Mouse (Mus musculus) neural tube, embryonic 15.5 days (tissue): ENCODE measurements around the gene Grin3b. TPM values are rescaled to one million over a fixed set of nuclear protein-coding genes. Genes with fewer than 3 reads are reported as not detected.
"Not testable (repeated sequence)": the region's sequence is repeated elsewhere in the genome, so short reads cannot be mapped to it uniquely, and the experiment has no call there.

ENCODE experiments used
- ATAC-seq: fragments of 200-750 bp; cut with Nextera tagmentation; 2 replicates; pipeline ENCODE4 v1.8.0; 2017; ENCODE audit warnings: mild to moderate bottlenecking, moderate TSS enrichment, moderate library complexity; ENCODE audit not compliant: low FRiP score
- H3K27ac ChIP-seq: fragments of 300-500 bp; sonication (generic); replicated peaks from 2 replicates; pipeline ENCODE4 v1.5.1; 2015; ENCODE audit warnings: mild to moderate bottlenecking, inconsistent platforms
- H3K27me3 ChIP-seq: fragments of 300-500 bp; sonication (generic); replicated peaks from 2 replicates; pipeline ENCODE4 v1.6.1; 2015; ENCODE audit warnings: inconsistent platforms
- H3K36me3 ChIP-seq: fragments of 300-500 bp; sonication (generic); 2 replicates; pipeline ENCODE4 v1.6.1; 2015; ENCODE audit warnings: inconsistent platforms
- H3K4me1 ChIP-seq: fragments of 300-500 bp; sonication (generic); 2 replicates; pipeline ENCODE4 v1.6.1; 2015; ENCODE audit warnings: inconsistent platforms
- H3K4me2 ChIP-seq: fragments of 300-500 bp; sonication (generic); 2 replicates; pipeline ENCODE4 v1.6.1; 2015; ENCODE audit warnings: inconsistent platforms, mild to moderate bottlenecking, moderate library complexity
- H3K4me3 ChIP-seq: fragments of 300-500 bp; sonication (generic); replicated peaks from 2 replicates; pipeline ENCODE4 v1.5.1; 2015; ENCODE audit warnings: mild to moderate bottlenecking, inconsistent platforms
- H3K9ac ChIP-seq: fragments of 300-500 bp; sonication (generic); replicated peaks from 2 replicates; pipeline ENCODE4 v1.6.1; 2015; ENCODE audit warnings: mild to moderate bottlenecking, inconsistent platforms
- H3K9me3 ChIP-seq: fragments of 300-500 bp; sonication (generic); replicated peaks from 2 replicates; pipeline ENCODE4 v1.6.1; 2016; ENCODE audit warnings: inconsistent platforms
- WGBS: fragments of 180-500 bp; shearing (Covaris S2); methylation state at CpG from one replicate; pipeline ENCODE4 v1.1.7; 2015; ENCODE audit warnings: mixed read lengths; 5-methylcytosine and 5-hydroxymethylcytosine counted together
- polyA plus RNA-seq: library from polyadenylated mRNA; unstranded; fragments of >200 nt; fragmentation: Nextera tagmentation; extraction: Ambion mirVana; gene quantifications from 2 replicates; pipeline ENCODE4 v1.2.1, GENCODE M21; 2015

Grin3b gene
- polyA plus RNA-seq, 1 experiment from 2014 or later = 0.32 TPM

GRCm38 (mm10) chr10:79956643-79957154 is 13.8 kb upstream of the Grin3b start:
- 25% methylated on average over 4 of the region's 4 CpGs for WGBS
- H3K9ac ChIP-seq = no peak overlapping the region
- peaks cover 14% of the 10 kb centered on the region for H3K36me3 ChIP-seq
- ATAC-seq = no peak
- no peaks in the 10 kb centered on the region; the same call in 1 of the 2 replicates for H3K27me3 ChIP-seq
- H3K9me3 ChIP-seq = no peaks in the 10 kb centered on the region
- H3K4me2 ChIP-seq = no peak overlapping the region
- no peak overlapping the region for H3K4me3 ChIP-seq
- no peak overlapping the region for H3K27ac ChIP-seq
- peaks cover 15% of the 10 kb centered on the region for H3K4me1 ChIP-seq

- no peak overlapping the region for H3K4me3 ChIP-seq
- H3K9me3 ChIP-seq = no peaks in the 10 kb centered on the region
- 4% methylated on average over 21 of the region's 21 CpGs for WGBS
- H3K27me3 ChIP-seq = no peaks in the 10 kb centered on the region; the same call in 1 of the 2 replicates
- no peak for ATAC-seq
- peaks cover 15% of the 10 kb centered on the region for H3K4me1 ChIP-seq
- peak overlapping the region; percentile 20; the same call in 1 of the 2 replicates for H3K9ac ChIP-seq
- peaks cover 16% of the 10 kb centered on the region for H3K36me3 ChIP-seq
- no peak overlapping the region for H3K27ac ChIP-seq
- peak overlapping the region; percentile 33 for H3K4me2 ChIP-seq
Observed at GRCm38 (mm10) chr10:79958140-79958816, 12.2 kb upstream of the Grin3b start.

DNA sequence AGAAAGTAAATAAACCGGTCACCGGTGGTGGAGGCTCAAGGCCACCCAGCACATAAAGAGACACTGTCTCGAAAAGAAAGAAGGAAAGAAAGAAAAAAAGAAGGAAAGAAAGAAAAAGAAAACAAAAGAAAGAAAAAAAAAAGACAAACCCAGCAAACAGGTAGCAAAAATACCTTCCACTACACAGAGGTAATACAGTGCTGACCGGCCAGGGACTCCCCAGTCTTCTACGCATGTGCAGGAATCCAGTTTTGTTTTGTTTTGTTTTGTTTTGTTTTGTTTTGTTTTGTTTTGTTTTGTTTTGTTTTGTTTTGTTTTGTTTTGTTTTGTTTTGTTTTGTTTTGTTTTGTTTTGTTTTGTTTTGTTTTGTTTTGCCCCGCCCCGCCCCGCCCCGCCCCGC is 11.1 kb upstream of the Grin3b start:
- H3K4me2 ChIP-seq = peak overlapping the region; percentile 86
- H3K4me3 ChIP-seq = peak overlapping the region; percentile 97
- H3K9ac ChIP-seq, H3K27me3 ChIP-seq, H3K27ac ChIP-seq, ATAC-seq, H3K9me3 ChIP-seq: not testable (repeated sequence)
- WGBS = 33% methylated on average over 10 of the region's 10 CpGs
- H3K4me1 ChIP-seq = peaks cover 15% of the 10 kb centered on the region
- peaks cover 26% of the 10 kb centered on the region for H3K36me3 ChIP-seq

GRCm38 (mm10) chr10:79959847-79960601 is 10.5 kb upstream of the Grin3b start, which contains the start of gene Wdr18:
Gene Wdr18, plus strand, starts transcription at chr10:79960152.
- WGBS = under 1% methylated on average over 61 of the region's 61 CpGs
- Histone ChIP-seq H3K9me3 (no peaks in the 10 kb centered on the region), H3K36me3 (peaks cover 31% of the 10 kb centered on the region), H3K27ac (peak within 1 kb of the TSS; percentile 85), H3K27me3 (no peaks in the 10 kb centered on the region; the same call in 1 of the 2 replicates), H3K4me1 (peaks cover 15% of the 10 kb centered on the region), H3K4me2 (peak within 1 kb of the TSS; percentile 86), H3K4me3 (peak within 1 kb of the TSS; percentile 97), H3K9ac (peak within 1 kb of the TSS; percentile 85)
- ATAC-seq = peak; percentile 96

GRCm38 (mm10) chr10:79960671-79961294 is 9.7 kb upstream of the Grin3b start:
- 18% methylated on average over 10 of the region's 10 CpGs for WGBS
- peaks cover 15% of the 10 kb centered on the region for H3K4me1 ChIP-seq
- peak overlapping the region; percentile 85; the same call in 1 of the 2 replicates for H3K27ac ChIP-seq
- peak overlapping the region; percentile 86 for H3K4me2 ChIP-seq
- H3K9ac ChIP-seq = peak overlapping the region; percentile 85
- no peak; the same call in 1 of the 2 replicates for ATAC-seq
- peaks cover 39% of the 10 kb centered on the region for H3K36me3 ChIP-seq
- H3K4me3 ChIP-seq = peak overlapping the region; percentile 97
- H3K27me3 ChIP-seq = no peaks in the 10 kb centered on the region; the same call in 1 of the 2 replicates
- H3K9me3 ChIP-seq = no peaks in the 10 kb centered on the region

DNA sequence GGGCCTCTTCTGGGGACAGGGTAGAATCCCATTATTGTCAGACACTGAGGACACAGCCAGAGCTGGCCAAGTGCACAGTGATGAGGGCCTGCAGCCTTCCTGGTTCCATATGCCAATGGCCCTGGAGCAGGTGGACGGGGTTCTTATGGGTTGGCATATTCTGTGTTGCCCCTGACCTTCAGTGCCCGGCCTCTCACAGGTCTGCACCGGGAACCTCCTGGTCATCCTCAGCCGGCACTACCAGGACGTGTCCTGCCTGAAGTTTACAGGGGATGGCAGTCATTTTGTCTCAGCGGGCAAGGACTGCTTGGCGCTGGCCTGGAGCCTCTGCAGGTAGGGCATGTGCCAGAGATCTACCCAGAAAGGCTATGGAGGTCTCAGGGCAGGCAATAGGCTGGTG is 5.8 kb upstream of the Grin3b start:
- no peak overlapping the region for H3K4me2 ChIP-seq
- H3K9me3 ChIP-seq = no peaks in the 10 kb centered on the region
- ATAC-seq = no peak
- H3K4me1 ChIP-seq = peaks cover 11% of the 10 kb centered on the region
- H3K9ac ChIP-seq = no peak overlapping the region
- H3K4me3 ChIP-seq = no peak overlapping the region
- peaks cover 15% of the 10 kb centered on the region for H3K27me3 ChIP-seq
- 97% methylated on average over 7 of the region's 7 CpGs for WGBS
- no peak overlapping the region for H3K27ac ChIP-seq
- peaks cover 66% of the 10 kb centered on the region for H3K36me3 ChIP-seq

DNA sequence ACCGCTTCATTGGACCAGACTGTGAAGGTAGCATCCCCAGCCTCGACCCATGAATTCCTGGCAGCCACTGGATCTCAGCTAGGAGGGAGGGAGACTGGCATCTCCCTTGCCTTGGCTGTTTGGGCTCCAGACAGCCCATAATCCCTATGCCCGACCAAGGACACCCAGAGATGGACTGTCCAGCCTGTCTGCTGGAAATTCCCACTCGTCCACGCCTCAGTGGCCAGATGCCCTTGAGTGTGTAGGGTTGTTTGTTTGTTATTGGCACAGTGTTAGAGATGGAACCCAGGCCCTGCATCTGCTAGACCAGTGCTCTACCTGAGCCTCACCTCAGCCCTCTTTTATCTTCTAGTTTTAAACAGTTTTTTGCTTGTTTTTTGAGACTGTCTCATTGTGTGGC is 5.2 kb upstream of the Grin3b start:
- Histone ChIP-seq H3K9me3 (no peaks in the 10 kb centered on the region), H3K27me3 (peaks cover 20% of the 10 kb centered on the region), H3K4me3 (no peak overlapping the region), H3K27ac (no peak overlapping the region), H3K36me3 (peaks cover 66% of the 10 kb centered on the region), H3K4me1 (peaks cover 11% of the 10 kb centered on the region), H3K9ac (no peak overlapping the region), H3K4me2 (no peak overlapping the region)
- no peak for ATAC-seq
- 93% methylated on average over 5 of the region's 5 CpGs for WGBS

DNA sequence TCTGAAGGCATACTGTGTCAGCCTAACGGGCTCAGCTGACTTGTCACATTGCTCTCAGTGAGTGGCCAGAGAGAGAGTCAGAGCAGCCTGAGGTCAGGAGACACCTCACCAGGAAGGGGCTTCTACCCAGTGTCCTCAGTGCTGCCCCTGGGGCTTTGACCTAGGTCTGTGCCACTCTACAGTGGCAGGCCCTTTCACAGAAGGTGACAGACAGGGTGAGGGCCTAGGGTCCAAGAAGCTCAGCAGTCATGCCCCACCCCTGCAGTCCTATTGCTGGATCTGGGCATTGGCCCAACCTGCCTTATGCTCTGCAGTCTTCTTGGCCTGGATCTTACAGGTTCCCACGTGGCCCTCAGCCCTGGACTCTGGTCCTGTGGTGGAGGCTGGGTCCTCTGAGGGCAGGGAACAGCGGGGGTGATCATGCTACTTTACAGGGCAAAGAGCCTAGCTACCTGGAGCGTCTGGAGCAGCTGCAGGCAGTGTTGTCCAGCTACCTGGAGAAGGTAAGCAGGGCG is 3.6 kb upstream of the Grin3b start:
- Histone ChIP-seq H3K4me3 (no peak overlapping the region), H3K36me3 (peaks cover 61% of the 10 kb centered on the region), H3K4me1 (peaks cover 10% of the 10 kb centered on the region), H3K27ac (no peak overlapping the region), H3K9ac (no peak overlapping the region), H3K4me2 (no peak overlapping the region), H3K9me3 (no peaks in the 10 kb centered on the region), H3K27me3 (peaks cover 36% of the 10 kb centered on the region)
- WGBS = 96% methylated on average over 5 of the region's 5 CpGs
- ATAC-seq = no peak

DNA sequence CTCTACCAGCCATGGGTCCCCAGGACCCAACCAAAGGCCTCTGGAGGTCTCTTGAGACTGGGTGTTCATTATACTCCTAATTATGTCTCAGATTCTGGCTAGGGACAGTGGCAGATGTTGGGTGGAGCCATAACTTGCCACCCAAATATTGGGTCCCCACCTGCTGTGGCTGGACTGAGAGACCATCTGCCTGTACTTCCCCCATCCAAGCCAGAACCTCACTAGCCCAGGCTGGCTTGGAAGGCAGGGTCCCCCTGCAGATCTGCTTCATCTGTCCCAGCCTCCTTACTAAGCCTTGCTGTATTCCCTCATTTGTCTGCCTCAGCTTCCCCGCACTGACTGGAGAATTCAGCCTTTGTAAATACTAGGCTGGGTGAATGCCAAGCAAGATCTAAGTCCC is 2.3 kb upstream of the Grin3b start:
- 93% methylated on average over 1 of the region's 1 CpGs for WGBS
- Histone ChIP-seq H3K27ac (no peak overlapping the region), H3K4me2 (no peak overlapping the region), H3K27me3 (peaks cover 45% of the 10 kb centered on the region), H3K4me1 (peaks cover 10% of the 10 kb centered on the region), H3K36me3 (peaks cover 52% of the 10 kb centered on the region), H3K9ac (no peak overlapping the region), H3K4me3 (no peak overlapping the region), H3K9me3 (no peaks in the 10 kb centered on the region)
- ATAC-seq = no peak

DNA sequence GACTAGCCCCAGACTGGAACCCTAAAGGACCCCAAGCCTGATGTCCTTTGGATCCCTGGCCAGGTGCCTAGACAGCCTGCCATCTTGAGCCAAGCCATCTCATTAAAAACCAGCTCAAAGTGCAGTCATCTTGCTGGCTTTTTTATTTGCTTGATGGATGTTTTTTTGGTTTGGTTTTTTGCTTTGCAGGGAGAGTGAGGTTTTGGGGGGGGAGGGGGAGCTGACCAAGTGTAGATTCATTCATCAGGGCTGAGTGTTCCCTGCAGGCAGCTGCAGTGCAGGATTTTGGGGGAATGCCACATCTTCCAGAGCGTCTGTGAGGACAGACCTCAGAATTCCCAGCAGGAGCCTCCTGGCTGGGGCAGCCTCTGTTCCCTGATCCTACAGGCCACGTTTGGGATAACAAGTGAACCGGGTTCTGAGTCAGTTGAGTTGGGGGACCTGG is 1.4 kb upstream of the Grin3b start:
- no peak overlapping the region for H3K9ac ChIP-seq
- ATAC-seq = no peak
- no peak overlapping the region for H3K27ac ChIP-seq
- peaks cover 43% of the 10 kb centered on the region for H3K36me3 ChIP-seq
- H3K4me3 ChIP-seq = no peak overlapping the region
- H3K4me1 ChIP-seq = peaks cover 10% of the 10 kb centered on the region
- H3K27me3 ChIP-seq = peaks cover 45% of the 10 kb centered on the region
- H3K9me3 ChIP-seq = no peaks in the 10 kb centered on the region
- H3K4me2 ChIP-seq = no peak overlapping the region
- 18% methylated on average over 3 of the region's 3 CpGs for WGBS

- Histone ChIP-seq H3K4me3 (peak overlapping the region; percentile 40), H3K4me1 (peaks cover 10% of the 10 kb centered on the region), H3K36me3 (peaks cover 35% of the 10 kb centered on the region), H3K4me2 (peak overlapping the region; percentile 72), H3K27ac (no peak overlapping the region), H3K9ac (peak overlapping the region; percentile 38; the same call in 1 of the 2 replicates), H3K27me3 (peaks cover 45% of the 10 kb centered on the region), H3K9me3 (no peaks in the 10 kb centered on the region)
- no peak; the same call in 1 of the 2 replicates for ATAC-seq
- 3% methylated on average over 21 of the region's 21 CpGs for WGBS
Observed at GRCm38 (mm10) chr10:79971183-79971497, 625 bp downstream of the Grin3b start.
